Mouse (Mus musculus) heart, embryonic 11.5 days (tissue): ENCODE data around the gene Zbtb22. TPM values are rescaled to one million over a fixed set of nuclear protein-coding genes. Genes with fewer than 3 reads are reported as not detected.
"Not testable (repeated sequence)": the region's sequence is repeated elsewhere in the genome, so short reads cannot be mapped to it uniquely, and the experiment has no call there.

Source experiments
- ATAC-seq: fragments of 200-750 bp; cut with Nextera tagmentation; replicated peaks from 2 replicates; pipeline ENCODE4 v1.8.0; 2017; ENCODE audit warnings: moderate library complexity; ENCODE audit not compliant: insufficient number of reproducible peaks, low FRiP score, low TSS enrichment
- H3K27ac ChIP-seq: fragments of 300-500 bp; sonication (generic); 2 replicates; pipeline ENCODE4 v1.5.1; 2014; ENCODE audit warnings: mild to moderate bottlenecking, low read depth, low read length
- H3K27me3 ChIP-seq: fragments of 300-500 bp; sonication (generic); 2 replicates; pipeline ENCODE4 v1.6.1; 2014; ENCODE audit warnings: mild to moderate bottlenecking, low read length, mixed read lengths; ENCODE audit not compliant: control insufficient read depth, insufficient read depth
- H3K36me3 ChIP-seq: fragments of 300-500 bp; sonication (generic); 2 replicates; pipeline ENCODE4 v1.6.1; 2014; ENCODE audit warnings: mild to moderate bottlenecking, low read length, moderate library complexity, mixed read lengths; ENCODE audit not compliant: control insufficient read depth, insufficient read depth
- H3K4me1 ChIP-seq: fragments of 300-500 bp; sonication (generic); 2 replicates; pipeline ENCODE4 v1.6.1; 2014; ENCODE audit warnings: low read length; ENCODE audit not compliant: control insufficient read depth, insufficient read depth
- H3K4me2 ChIP-seq: fragments of 300-500 bp; sonication (generic); 2 replicates; pipeline ENCODE4 v1.6.1; 2014; ENCODE audit warnings: mild to moderate bottlenecking, moderate library complexity
- H3K4me3 ChIP-seq: fragments of 300-500 bp; sonication (generic); 2 replicates; pipeline ENCODE4 v1.5.1; 2014; ENCODE audit warnings: low read depth, low read length
- H3K9ac ChIP-seq: fragments of 300-500 bp; sonication (generic); 2 replicates; pipeline ENCODE4 v1.6.1; 2014; ENCODE audit warnings: mild to moderate bottlenecking, low read depth, low read length, moderate library complexity
- H3K9me3 ChIP-seq: fragments of 300-500 bp; sonication (generic); replicated peaks from 2 replicates; pipeline ENCODE4 v1.6.1; 2016; ENCODE audit warnings: low read length; ENCODE audit not compliant: control insufficient read depth
- WGBS: fragments of 180-500 bp; shearing (Covaris S2); extraction: QIAGEN DNeasy Blood & Tissue Kit; methylation state at CpG from one replicate; pipeline ENCODE4 v1.1.7; 2014; ENCODE audit not compliant: insufficient replicate concordance; 5-methylcytosine and 5-hydroxymethylcytosine counted together
- polyA plus RNA-seq: library from polyadenylated mRNA; unstranded; fragments of >200 nt; fragmentation: Nextera tagmentation; extraction: Ambion mirVana; gene quantifications from 2 replicates; pipeline ENCODE4 v1.2.1, GENCODE M21; 2014

Zbtb22 gene
- polyA plus RNA-seq, 1 experiment from 2014 or later, result 7.8 TPM

- H3K9ac ChIP-seq, result no peak overlapping the region
- H3K4me3 ChIP-seq, result no peak overlapping the region
- no peaks in the 10 kb centered on the region for H3K9me3 ChIP-seq
- H3K4me2 ChIP-seq, result no peak overlapping the region
- WGBS, result 93% methylated on average over 15 of the region's 15 CpGs
- no peaks in the 10 kb centered on the region for H3K27me3 ChIP-seq
- H3K36me3 ChIP-seq, result peaks cover 11% of the 10 kb centered on the region
- H3K27ac ChIP-seq, result no peak overlapping the region
- H3K4me1 ChIP-seq, result peaks cover 13% of the 10 kb centered on the region
- no peak for ATAC-seq
These were observed 27.8 kb downstream of the Zbtb22 start for GRCm38 (mm10) chr17:33943454-33943853.

- H3K4me1 ChIP-seq, result peaks cover 18% of the 10 kb centered on the region
- no peak overlapping the region for H3K4me2 ChIP-seq
- H3K9ac ChIP-seq, result no peak overlapping the region
- ATAC-seq, result no peak
- H3K27me3 ChIP-seq, result no peaks in the 10 kb centered on the region
- 88% methylated on average over 10 of the region's 10 CpGs for WGBS
- H3K4me3 ChIP-seq, result no peak overlapping the region
- no peak overlapping the region for H3K27ac ChIP-seq
- no peaks in the 10 kb centered on the region for H3K9me3 ChIP-seq
- H3K36me3 ChIP-seq, result peaks cover 17% of the 10 kb centered on the region
These were observed 31.9 kb downstream of the Zbtb22 start for GRCm38 (mm10) chr17:33947430-33948089.

- H3K4me2 ChIP-seq, result no peak overlapping the region
- H3K27me3 ChIP-seq, result no peaks in the 10 kb centered on the region
- H3K9ac ChIP-seq, result no peak overlapping the region
- no peaks in the 10 kb centered on the region for H3K9me3 ChIP-seq
- peaks cover 25% of the 10 kb centered on the region for H3K4me1 ChIP-seq
- no peak overlapping the region for H3K4me3 ChIP-seq
- H3K27ac ChIP-seq, result no peak overlapping the region
- WGBS, result 83% methylated on average over 22 of the region's 22 CpGs
- H3K36me3 ChIP-seq, result peaks cover 24% of the 10 kb centered on the region
- no peak for ATAC-seq
These were observed 32.6 kb downstream of the Zbtb22 start for GRCm38 (mm10) chr17:33948090-33948904.

GRCm38 (mm10) chr17:33948905-33949537, 33.3 kb downstream of the Zbtb22 start:
- H3K27ac ChIP-seq, result no peak overlapping the region
- H3K36me3 ChIP-seq, result peaks cover 28% of the 10 kb centered on the region
- H3K27me3 ChIP-seq, result no peaks in the 10 kb centered on the region
- no peak for ATAC-seq
- no peaks in the 10 kb centered on the region for H3K9me3 ChIP-seq
- H3K4me3 ChIP-seq, result no peak overlapping the region
- H3K4me1 ChIP-seq, result peaks cover 32% of the 10 kb centered on the region
- 90% methylated on average over 19 of the region's 19 CpGs for WGBS
- no peak overlapping the region for H3K4me2 ChIP-seq
- peak overlapping the region; percentile 22; the same call in 1 of the 2 replicates for H3K9ac ChIP-seq

DNA sequence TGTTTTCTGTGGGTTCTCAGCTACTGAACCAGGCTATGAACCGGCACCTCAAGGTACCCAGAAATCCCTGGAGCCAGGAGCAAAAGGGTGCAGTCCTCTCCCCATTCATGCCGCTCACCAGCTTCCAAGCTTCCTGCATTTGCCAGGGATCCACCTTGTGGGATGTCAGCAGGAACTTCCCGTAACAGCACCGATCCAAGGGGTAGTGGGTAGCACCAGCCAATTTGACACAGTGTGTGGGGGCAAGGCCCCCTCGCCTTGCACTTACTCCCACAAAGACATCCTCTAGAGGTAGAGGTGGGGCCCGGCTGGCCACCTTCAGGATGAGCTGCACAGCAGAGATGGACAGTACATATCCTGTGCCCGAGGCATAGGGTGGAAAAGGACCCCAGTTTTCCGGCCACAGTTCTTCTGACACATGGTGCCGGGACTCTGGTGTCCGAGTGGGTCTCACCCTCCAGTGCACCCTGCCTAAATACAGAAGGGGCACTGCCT, 34.5 kb downstream of the Zbtb22 start:
- Histone ChIP-seq H3K4me2 (peak overlapping the region; percentile 96), H3K36me3 (peaks cover 23% of the 10 kb centered on the region), H3K4me3 (peak overlapping the region; percentile 53), H3K9me3 (no peaks in the 10 kb centered on the region), H3K9ac (peak overlapping the region; percentile 77; the same call in 1 of the 2 replicates), H3K4me1 (peaks cover 39% of the 10 kb centered on the region), H3K27ac (no peak overlapping the region), H3K27me3 (no peaks in the 10 kb centered on the region)
- no peak for ATAC-seq
- WGBS, result 73% methylated on average over 10 of the region's 10 CpGs

GRCm38 (mm10) chr17:33951021-33951946, 35.6 kb downstream of the Zbtb22 start, which contains the start of gene B3galt4:
B3galt4 (minus strand) TSS chr17:33951488.
- Histone ChIP-seq H3K4me1 (peaks cover 39% of the 10 kb centered on the region), H3K27me3 (no peaks in the 10 kb centered on the region), H3K4me2 (peak within 1 kb of the TSS; percentile 96), H3K9ac (peak within 1 kb of the TSS; percentile 77), H3K9me3 (no peaks in the 10 kb centered on the region), H3K4me3 (peak within 1 kb of the TSS; percentile 53), H3K27ac (peak within 1 kb of the TSS; percentile 88), H3K36me3 (peaks cover 20% of the 10 kb centered on the region)
- peak; percentile 69 for ATAC-seq
- WGBS, result under 1% methylated on average over 45 of the region's 45 CpGs

- peak overlapping the region; percentile 96 for H3K4me2 ChIP-seq
- peaks cover 19% of the 10 kb centered on the region for H3K36me3 ChIP-seq
- H3K9ac ChIP-seq, ATAC-seq, H3K27me3 ChIP-seq, H3K9me3 ChIP-seq: not testable (repeated sequence)
- 73% methylated on average over 13 of the region's 13 CpGs for WGBS
- peak overlapping the region; percentile 88; the same call in 1 of the 2 replicates for H3K27ac ChIP-seq
- H3K4me1 ChIP-seq, result peaks cover 45% of the 10 kb centered on the region
- peak overlapping the region; percentile 53 for H3K4me3 ChIP-seq
These were observed 36.3 kb downstream of the Zbtb22 start for GRCm38 (mm10) chr17:33952015-33952414.
